Mouse (Mus musculus) kidney, adult 9 months (tissue): ENCODE results near the gene Oma1.

Experiments used
- DNase-seq: peaks from one replicate; pipeline ENCODE4 v3.0.0; 2022

Oma1 gene

GRCm38 (mm10) chr4:103358941-103359448 is 45.4 kb downstream of the Oma1 start:
- no peak for DNase-seq

- no peak for DNase-seq
Observed at GRCm38 (mm10) chr4:103382171-103382570, 68.6 kb downstream of the Oma1 start.

GRCm38 (mm10) chr4:103385031-103385430 is 71.4 kb downstream of the Oma1 start:
- no peak for DNase-seq

DNA sequence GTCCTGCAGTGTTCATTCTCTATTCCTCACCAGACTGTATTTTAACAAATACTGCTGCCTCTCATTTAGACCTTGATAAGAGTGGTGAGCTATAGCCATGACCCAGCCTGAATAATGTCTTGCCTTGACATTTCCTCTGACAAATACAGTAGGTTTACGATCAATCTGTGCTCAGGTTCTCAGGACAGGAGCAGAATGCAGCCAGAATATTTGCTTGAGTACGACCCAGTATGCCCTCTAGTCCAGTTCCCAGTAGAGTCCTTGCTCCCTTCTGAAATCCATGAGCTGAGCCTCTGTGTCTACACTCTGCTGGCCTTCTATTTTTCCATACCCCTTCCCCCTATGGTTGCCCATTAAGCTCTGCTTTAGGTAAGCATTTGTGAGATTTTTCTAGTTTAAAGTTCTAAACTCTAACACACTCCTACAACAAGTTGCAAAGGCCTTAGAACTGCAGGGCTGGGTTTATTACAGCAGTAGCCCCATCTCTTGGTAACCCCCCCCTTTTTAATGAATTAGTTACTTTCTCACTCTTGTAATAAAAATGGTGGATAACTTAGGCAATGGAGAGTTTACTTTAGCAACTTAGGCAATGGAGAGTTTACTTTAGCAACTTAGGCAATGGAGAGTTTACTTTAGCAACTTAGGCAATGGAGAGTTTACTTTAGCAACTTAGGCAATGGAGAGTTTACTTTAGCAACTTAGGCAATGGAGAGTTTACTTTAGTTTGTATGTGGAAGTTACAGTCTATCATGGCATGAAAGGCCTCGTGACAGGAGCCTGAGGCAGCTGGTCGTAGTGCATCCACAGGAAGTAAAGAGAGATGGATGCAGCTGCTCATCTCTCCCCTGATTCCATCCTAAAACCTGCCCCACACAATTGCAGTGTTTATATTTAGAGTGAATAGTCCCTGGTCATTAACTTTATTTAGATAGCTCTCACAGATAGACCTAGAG is 72.5 kb downstream of the Oma1 start:
- no peak for DNase-seq

- DNase-seq = no peak
Observed at GRCm38 (mm10) chr4:103387292-103387691, 73.7 kb downstream of the Oma1 start.

DNA sequence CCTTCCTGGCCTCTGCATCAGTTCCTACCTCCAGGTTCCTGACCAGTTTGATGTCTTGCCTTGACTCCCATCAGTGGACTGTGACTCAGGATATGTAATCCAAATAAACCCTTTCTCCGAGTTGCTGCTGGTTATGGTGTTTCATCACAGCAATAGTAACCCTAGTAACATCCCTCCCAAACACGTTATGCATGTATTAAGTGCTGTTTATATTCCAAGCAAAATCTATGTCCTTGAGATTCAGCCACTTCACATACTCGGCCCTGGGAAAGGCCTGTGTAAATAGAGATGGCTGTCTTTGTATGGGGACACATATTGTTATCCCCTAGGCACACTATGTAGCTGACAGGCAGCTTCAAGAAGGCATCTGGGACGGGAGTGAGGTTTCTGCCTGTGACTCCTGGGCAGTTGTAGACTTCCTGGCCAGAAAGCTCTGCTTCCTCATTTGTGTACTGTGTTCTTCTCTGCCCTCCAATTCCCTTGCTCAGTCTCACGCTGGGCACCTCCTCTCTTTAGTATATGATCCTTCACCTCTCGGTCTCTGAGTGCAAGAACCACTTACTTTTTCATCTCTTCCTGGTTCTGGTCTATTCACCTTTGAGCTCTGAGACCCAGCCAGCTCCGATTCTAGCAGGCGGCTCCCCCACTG is 75.0 kb downstream of the Oma1 start:
- DNase-seq = no peak

GRCm38 (mm10) chr4:103389583-103389982 is 76.0 kb downstream of the Oma1 start:
- no peak for DNase-seq

DNA sequence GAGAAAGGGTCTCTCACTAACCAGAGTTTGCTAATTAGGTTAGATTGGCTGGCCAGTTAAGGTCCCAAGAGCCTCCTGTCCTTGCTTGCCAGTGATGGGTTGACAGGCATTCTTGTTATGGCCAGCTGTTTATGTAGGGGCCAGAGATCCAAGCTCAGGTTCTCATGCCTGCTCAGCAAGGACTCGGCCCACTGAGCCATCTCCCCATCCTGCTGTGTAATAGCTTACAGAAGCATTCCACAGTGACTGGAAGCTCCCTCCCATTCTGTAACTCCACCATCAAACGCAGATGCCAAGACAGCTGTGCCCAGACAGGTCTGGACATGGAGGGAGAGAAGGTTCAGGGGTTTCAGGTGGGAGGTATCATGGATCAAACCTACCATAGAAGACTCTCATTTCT is 76.9 kb downstream of the Oma1 start:
- DNase-seq = no peak

DNA sequence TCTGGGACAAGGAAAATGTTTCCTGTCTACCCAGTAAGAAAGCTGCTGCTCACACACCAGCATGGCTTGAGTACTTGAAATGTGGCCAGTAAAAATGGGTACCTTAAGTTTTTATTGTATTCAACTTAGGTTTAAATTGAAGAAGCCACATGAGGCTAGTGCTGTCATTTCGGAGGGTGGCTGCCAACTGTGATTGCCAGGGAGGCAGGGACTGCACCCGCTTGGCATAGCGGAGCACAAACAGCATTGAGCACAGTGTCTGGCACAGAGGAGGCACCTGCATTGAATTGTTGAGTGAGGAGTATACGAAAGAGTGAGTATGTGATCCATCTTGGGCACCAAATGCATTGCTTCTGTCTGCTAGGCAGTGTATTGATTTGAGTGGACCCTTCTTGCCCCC is 81.5 kb downstream of the Oma1 start:
- DNase-seq = no peak

- no peak for DNase-seq
Observed at GRCm38 (mm10) chr4:103395905-103396304, 82.3 kb downstream of the Oma1 start.

GRCm38 (mm10) chr4:103396876-103397275 is 83.3 kb downstream of the Oma1 start:
- no peak for DNase-seq

DNA sequence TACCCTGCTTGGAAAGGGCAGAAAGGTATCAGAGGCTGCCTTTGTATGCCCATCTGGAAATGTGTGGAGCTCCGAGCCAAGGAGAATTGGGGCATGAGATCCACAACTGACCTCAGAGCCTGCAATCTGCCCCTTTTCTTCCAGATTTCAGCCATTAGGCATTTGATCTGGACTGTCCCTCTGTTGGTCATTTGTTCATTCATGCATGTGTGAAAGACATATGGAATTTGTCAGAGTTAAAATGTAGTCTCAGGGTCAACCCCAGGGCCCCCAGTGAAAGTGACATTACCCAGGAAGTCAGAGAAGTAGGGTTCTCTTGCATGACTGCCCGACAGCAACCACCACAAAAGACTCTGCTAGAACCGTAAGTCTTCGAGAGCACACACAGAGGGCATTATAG is 89.0 kb downstream of the Oma1 start:
- DNase-seq = no peak

DNA sequence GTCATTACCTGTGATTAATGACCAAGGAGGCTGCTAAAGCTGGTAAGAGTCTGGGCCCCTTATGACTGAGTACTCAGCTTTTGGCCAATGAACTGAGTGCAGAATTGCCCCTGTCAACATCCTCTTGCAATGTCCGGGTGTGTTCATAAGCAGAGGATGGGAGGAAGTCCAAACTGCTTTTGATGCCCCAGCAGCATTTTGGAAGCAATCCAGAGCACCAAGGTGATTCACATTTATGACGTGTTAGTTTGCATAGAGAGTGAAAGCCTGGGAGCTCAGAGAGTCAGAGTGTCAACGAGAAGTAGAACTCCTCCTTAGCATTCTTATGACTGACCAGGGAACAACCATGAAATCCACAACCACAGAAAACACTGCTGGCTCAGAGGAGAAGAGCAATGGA is 91.7 kb downstream of the Oma1 start:
- DNase-seq = no peak

DNA sequence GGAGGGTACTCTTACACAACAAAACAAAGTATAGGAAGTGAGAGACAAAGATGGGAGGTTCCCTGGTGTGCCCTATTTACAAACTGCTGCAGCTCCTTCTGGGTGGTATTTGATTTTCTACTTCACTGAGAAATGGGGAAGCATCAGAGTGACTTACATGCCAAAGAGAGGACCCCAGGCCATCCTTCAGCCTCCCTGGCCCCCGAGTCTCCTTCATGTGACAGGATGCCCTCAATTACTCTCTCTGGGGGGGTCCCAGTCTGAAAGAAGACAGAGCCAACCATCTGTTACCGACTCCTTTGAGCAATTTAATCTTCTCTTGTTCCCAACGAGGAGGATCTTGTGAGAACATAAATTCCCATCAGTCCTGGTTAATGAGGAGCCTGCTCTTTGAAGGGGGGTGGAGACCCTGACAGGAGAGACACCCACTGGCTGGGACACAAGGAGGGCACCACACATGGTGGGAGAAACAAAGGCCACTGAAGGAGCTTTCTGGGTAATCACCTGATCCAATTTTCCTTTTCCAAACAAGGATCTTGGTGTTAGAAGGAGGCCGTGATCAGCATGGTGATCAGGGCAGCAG is 96.7 kb downstream of the Oma1 start:
- no peak for DNase-seq
